Mouse (Mus musculus): ENCODE results near the gene Mlst8.
A peak's percentile ranks its signal among the peaks of the same experiment; 100 is the strongest.

The Mlst8 gene

GRCm38 (mm10) chr17:24478663-24479380, at the start of gene Mlst8:
TSS of gene Mlst8 (minus strand) at chr17:24479078.
- peak; percentile 94 for DNase-seq (ENCODE audit: low read depth)

GRCm38 (mm10) chr17:24528560-24528918, 49.7 kb upstream of the Mlst8 start:
- DNase-seq (ENCODE audit: low read depth): no peak

GRCm38 (mm10) chr17:24527723-24528559, 49.1 kb upstream of the Mlst8 start, which contains the start of gene Traf7:
TSS of gene Traf7 (minus strand) at chr17:24527938.
- DNase-seq (ENCODE audit: low read depth): peak; percentile 100

- no peak for DNase-seq (ENCODE audit: low read depth)
Observed at GRCm38 (mm10) chr17:24527315-24527714, 48.4 kb upstream of the Mlst8 start.

- no peak for DNase-seq (ENCODE audit: low read depth)
Observed at GRCm38 (mm10) chr17:24524734-24525133, 45.9 kb upstream of the Mlst8 start.

- no peak for DNase-seq (ENCODE audit: low read depth)
Observed at GRCm38 (mm10) chr17:24520450-24520849, 41.6 kb upstream of the Mlst8 start.

- no peak for DNase-seq (ENCODE audit: low read depth)
Observed at GRCm38 (mm10) chr17:24514270-24515257, 35.7 kb upstream of the Mlst8 start.

GRCm38 (mm10) chr17:24513609-24514008, 34.7 kb upstream of the Mlst8 start:
- no peak for DNase-seq (ENCODE audit: low read depth)

GRCm38 (mm10) chr17:24507806-24508460, 29.1 kb upstream of the Mlst8 start:
- DNase-seq (ENCODE audit: low read depth): no peak

GRCm38 (mm10) chr17:24507129-24507664, 28.3 kb upstream of the Mlst8 start:
- DNase-seq (ENCODE audit: low read depth): no peak

- no peak for DNase-seq (ENCODE audit: low read depth)
Observed at GRCm38 (mm10) chr17:24506332-24507070, 27.6 kb upstream of the Mlst8 start.

- no peak for DNase-seq (ENCODE audit: low read depth)
Observed at GRCm38 (mm10) chr17:24505286-24505955, 26.5 kb upstream of the Mlst8 start.

- no peak for DNase-seq (ENCODE audit: low read depth)
Observed at GRCm38 (mm10) chr17:24504085-24504484, 25.2 kb upstream of the Mlst8 start.

- no peak for DNase-seq (ENCODE audit: low read depth)
Observed at GRCm38 (mm10) chr17:24502208-24502607, 23.3 kb upstream of the Mlst8 start.

GRCm38 (mm10) chr17:24496026-24496425, 17.1 kb upstream of the Mlst8 start:
- no peak for DNase-seq (ENCODE audit: low read depth)

- no peak for DNase-seq (ENCODE audit: low read depth)
Observed at GRCm38 (mm10) chr17:24495443-24495842, 16.6 kb upstream of the Mlst8 start.

GRCm38 (mm10) chr17:24494627-24495335, 15.9 kb upstream of the Mlst8 start:
- no peak for DNase-seq (ENCODE audit: low read depth)

- DNase-seq (ENCODE audit: low read depth): no peak
Observed at GRCm38 (mm10) chr17:24490399-24490798, 11.5 kb upstream of the Mlst8 start.

All from c-Kit-positive CD71-positive TER-119-negative erythroid progenitor cells, embryonic 14.5 days (primary cell).